Mouse (Mus musculus) embryonic facial prominence, embryonic 12.5 days (tissue): ENCODE results near the gene Ttc21b. TPM values are rescaled to one million over a fixed set of nuclear protein-coding genes. Genes with fewer than 3 reads are reported as not detected.

Experiments used
- ATAC-seq: fragments of 200-750 bp; cut with Nextera tagmentation; 2 replicates; pipeline ENCODE4 v1.8.0; 2017; ENCODE audit not compliant: insufficient number of reproducible peaks, insufficient read depth, low FRiP score, low TSS enrichment
- H3K27ac ChIP-seq: fragments of 300-500 bp; sonication (generic); 2 replicates; pipeline ENCODE4 v1.5.1; 2016; ENCODE audit warnings: mild to moderate bottlenecking
- H3K27me3 ChIP-seq: fragments of 300-500 bp; sonication (generic); 2 replicates; pipeline ENCODE4 v1.6.1; 2016; ENCODE audit warnings: mild to moderate bottlenecking, moderate library complexity
- H3K36me3 ChIP-seq: fragments of 300-500 bp; sonication (generic); 2 replicates; pipeline ENCODE4 v1.6.1; 2016; ENCODE audit warnings: mild to moderate bottlenecking
- H3K4me1 ChIP-seq: fragments of 300-500 bp; sonication (generic); 2 replicates; pipeline ENCODE4 v1.6.1; 2016
- H3K4me2 ChIP-seq: fragments of 300-500 bp; sonication (generic); replicated peaks from 2 replicates; pipeline ENCODE4 v1.6.1; 2016; ENCODE audit warnings: mild to moderate bottlenecking, moderate library complexity
- H3K4me3 ChIP-seq: fragments of 300-500 bp; sonication (generic); 2 replicates; pipeline ENCODE4 v1.5.1; 2016; ENCODE audit warnings: mild to moderate bottlenecking
- H3K9ac ChIP-seq: fragments of 300-500 bp; sonication (generic); 2 replicates; pipeline ENCODE4 v1.6.1; 2016; ENCODE audit warnings: mild to moderate bottlenecking, moderate library complexity
- H3K9me3 ChIP-seq: fragments of 300-500 bp; sonication (generic); 2 replicates; pipeline ENCODE4 v1.6.1; 2016; ENCODE audit warnings: mild to moderate bottlenecking, moderate library complexity
- WGBS: fragments of 180-500 bp; shearing (Covaris S2); methylation state at CpG from one replicate; pipeline ENCODE4 v1.1.7; 2016; 5-methylcytosine and 5-hydroxymethylcytosine counted together
- polyA plus RNA-seq: library from polyadenylated mRNA; unstranded; fragments of >200 nt; fragmentation: Nextera tagmentation; extraction: Ambion mirVana; gene quantifications from 2 replicates; pipeline ENCODE4 v1.2.1, GENCODE M21; 2016

Ttc21b gene
- polyA plus RNA-seq, 1 experiment from 2014 or later = 18.7 TPM

GRCm38 (mm10) chr2:66170721-66171120 lies 85.7 kb downstream of the Ttc21b start:
- Histone ChIP-seq H3K9ac (no peak overlapping the region), H3K4me2 (no peak overlapping the region), H3K27me3 (no peaks in the 10 kb centered on the region), H3K4me3 (no peak overlapping the region), H3K27ac (no peak overlapping the region), H3K9me3 (no peaks in the 10 kb centered on the region), H3K4me1 (no peaks in the 10 kb centered on the region), H3K36me3 (no peaks in the 10 kb centered on the region)
- WGBS = 77% methylated on average over 11 of the region's 11 CpGs
- no peak for ATAC-seq

GRCm38 (mm10) chr2:66165025-66165424 lies 91.4 kb downstream of the Ttc21b start:
- no peak overlapping the region for H3K4me2 ChIP-seq
- H3K27ac ChIP-seq = no peak overlapping the region
- H3K4me3 ChIP-seq = no peak overlapping the region
- WGBS = 92% methylated on average over 8 of the region's 8 CpGs
- H3K36me3 ChIP-seq = no peaks in the 10 kb centered on the region
- H3K4me1 ChIP-seq = no peaks in the 10 kb centered on the region
- ATAC-seq = no peak
- H3K9me3 ChIP-seq = no peaks in the 10 kb centered on the region
- H3K27me3 ChIP-seq = no peaks in the 10 kb centered on the region
- H3K9ac ChIP-seq = no peak overlapping the region

- Histone ChIP-seq H3K36me3 (no peaks in the 10 kb centered on the region), H3K4me2 (no peak overlapping the region), H3K9me3 (no peaks in the 10 kb centered on the region), H3K27ac (no peak overlapping the region), H3K4me1 (no peaks in the 10 kb centered on the region), H3K27me3 (no peaks in the 10 kb centered on the region), H3K4me3 (no peak overlapping the region), H3K9ac (no peak overlapping the region)
- no peak for ATAC-seq
- WGBS = 53% methylated on average over 7 of the region's 7 CpGs
Observed at GRCm38 (mm10) chr2:66158140-66158915, 98.1 kb downstream of the Ttc21b start.

- no peak overlapping the region for H3K4me3 ChIP-seq
- 78% methylated on average over 2 of the region's 2 CpGs for WGBS
- no peaks in the 10 kb centered on the region for H3K36me3 ChIP-seq
- no peaks in the 10 kb centered on the region for H3K4me1 ChIP-seq
- no peak overlapping the region for H3K27ac ChIP-seq
- H3K4me2 ChIP-seq = no peak overlapping the region
- H3K9me3 ChIP-seq = no peaks in the 10 kb centered on the region
- H3K9ac ChIP-seq = no peak overlapping the region
- 0 out of 2 replicates have a peak, but pooled peaks cover 3% of the 10 kb centered on the region for H3K27me3 ChIP-seq
- no peak for ATAC-seq
Observed at GRCm38 (mm10) chr2:66151436-66151835, 105.0 kb downstream of the Ttc21b start.

- WGBS = 28% methylated on average over 3 of the region's 3 CpGs
- no peaks in the 10 kb centered on the region for H3K36me3 ChIP-seq
Observed at GRCm38 (mm10) chr2:66150531-66150930, 105.9 kb downstream of the Ttc21b start.

GRCm38 (mm10) chr2:66148654-66149230 lies 107.7 kb downstream of the Ttc21b start:
- H3K27me3 ChIP-seq = 0 out of 2 replicates have a peak, but pooled peaks cover 3% of the 10 kb centered on the region
- no peak for ATAC-seq
- no peaks in the 10 kb centered on the region for H3K36me3 ChIP-seq
- no peaks in the 10 kb centered on the region for H3K4me1 ChIP-seq
- H3K9me3 ChIP-seq = no peaks in the 10 kb centered on the region
- WGBS = 79% methylated on average over 10 of the region's 10 CpGs
- H3K27ac ChIP-seq = no peak overlapping the region
- H3K4me2 ChIP-seq = no peak overlapping the region
- H3K9ac ChIP-seq = no peak overlapping the region
- H3K4me3 ChIP-seq = no peak overlapping the region

More at GRCm38 (mm10) chr2:66150531-66150930, 105.9 kb downstream of the Ttc21b start:
- H3K27ac ChIP-seq = no peak overlapping the region
- H3K4me3 ChIP-seq = no peak overlapping the region
- H3K4me2 ChIP-seq = no peak overlapping the region
- 0 out of 2 replicates have a peak, but pooled peaks cover 3% of the 10 kb centered on the region for H3K27me3 ChIP-seq
- H3K9ac ChIP-seq = no peak overlapping the region
- no peak for ATAC-seq
- no peaks in the 10 kb centered on the region for H3K4me1 ChIP-seq
- H3K9me3 ChIP-seq = no peaks in the 10 kb centered on the region

GRCm38 (mm10) chr2:66146473-66146872 lies 109.9 kb downstream of the Ttc21b start:
- Histone ChIP-seq H3K9me3 (no peaks in the 10 kb centered on the region), H3K36me3 (no peaks in the 10 kb centered on the region), H3K4me2 (no peak overlapping the region), H3K27me3 (0 out of 2 replicates have a peak, but pooled peaks cover 3% of the 10 kb centered on the region), H3K9ac (no peak overlapping the region), H3K4me3 (no peak overlapping the region), H3K27ac (no peak overlapping the region), H3K4me1 (no peaks in the 10 kb centered on the region)
- WGBS = 42% methylated on average over 4 of the region's 4 CpGs
- ATAC-seq = no peak

GRCm38 (mm10) chr2:66144770-66145169 lies 111.6 kb downstream of the Ttc21b start:
- Histone ChIP-seq H3K27ac (no peak overlapping the region), H3K9me3 (no peaks in the 10 kb centered on the region), H3K4me2 (no peak overlapping the region), H3K27me3 (0 out of 2 replicates have a peak, but pooled peaks cover 3% of the 10 kb centered on the region), H3K4me1 (no peaks in the 10 kb centered on the region), H3K36me3 (no peaks in the 10 kb centered on the region), H3K4me3 (no peak overlapping the region), H3K9ac (no peak overlapping the region)
- ATAC-seq = no peak
- WGBS = 46% methylated on average over 5 of the region's 5 CpGs

- Histone ChIP-seq H3K36me3 (no peaks in the 10 kb centered on the region), H3K27ac (no peak overlapping the region), H3K9me3 (no peaks in the 10 kb centered on the region), H3K9ac (no peak overlapping the region), H3K4me1 (no peaks in the 10 kb centered on the region), H3K4me2 (no peak overlapping the region), H3K27me3 (0 out of 2 replicates have a peak, but pooled peaks cover 3% of the 10 kb centered on the region), H3K4me3 (no peak overlapping the region)
- no peak for ATAC-seq
- WGBS = 92% methylated on average over 4 of the region's 4 CpGs
Observed at GRCm38 (mm10) chr2:66143284-66143683, 113.1 kb downstream of the Ttc21b start.

- H3K4me1 ChIP-seq = no peaks in the 10 kb centered on the region
Observed at GRCm38 (mm10) chr2:66142711-66143110, 113.7 kb downstream of the Ttc21b start.

GRCm38 (mm10) chr2:66142268-66142667 lies 114.1 kb downstream of the Ttc21b start:
- H3K36me3 ChIP-seq = no peaks in the 10 kb centered on the region
- H3K27ac ChIP-seq = no peak overlapping the region
- 0 out of 2 replicates have a peak, but pooled peaks cover under 1% of the 10 kb centered on the region for H3K27me3 ChIP-seq
- no peak overlapping the region for H3K4me2 ChIP-seq
- no peak overlapping the region for H3K9ac ChIP-seq
- no peaks in the 10 kb centered on the region for H3K9me3 ChIP-seq
- H3K4me3 ChIP-seq = no peak overlapping the region
- WGBS = 93% methylated on average over 2 of the region's 2 CpGs
- ATAC-seq = no peak
- no peaks in the 10 kb centered on the region for H3K4me1 ChIP-seq

More at GRCm38 (mm10) chr2:66142711-66143110, 113.7 kb downstream of the Ttc21b start:
- no peaks in the 10 kb centered on the region for H3K36me3 ChIP-seq
- no peak overlapping the region for H3K9ac ChIP-seq
- no peak overlapping the region for H3K27ac ChIP-seq
- H3K4me3 ChIP-seq = no peak overlapping the region
- no peak overlapping the region for H3K4me2 ChIP-seq
- H3K27me3 ChIP-seq = 0 out of 2 replicates have a peak, but pooled peaks cover 3% of the 10 kb centered on the region
- no peaks in the 10 kb centered on the region for H3K9me3 ChIP-seq
- no peak for ATAC-seq
- WGBS = 75% methylated on average over 2 of the region's 2 CpGs

GRCm38 (mm10) chr2:66140246-66140645 lies 116.2 kb downstream of the Ttc21b start:
- Histone ChIP-seq H3K4me2 (no peak overlapping the region), H3K4me3 (no peak overlapping the region), H3K9me3 (no peaks in the 10 kb centered on the region), H3K9ac (no peak overlapping the region), H3K27me3 (no peaks in the 10 kb centered on the region), H3K27ac (peak overlapping the region; percentile 36; the same call in 1 of the 2 replicates), H3K4me1 (no peaks in the 10 kb centered on the region), H3K36me3 (no peaks in the 10 kb centered on the region)
- no peak; the same call in 1 of the 2 replicates for ATAC-seq
- 29% methylated on average over 4 of the region's 4 CpGs for WGBS
